Mouse (Mus musculus): ENCODE data around the gene 4930524J08Rik.

4930524J08Rik gene

GRCm38 (mm10) chr5:99978699-99979442 lies at the start of gene 4930524J08Rik, which contains the start of gene Hnrnpd:
4930524J08Rik (plus strand) TSS chr5:99979061.
Hnrnpd (minus strand) TSS chr5:99978938.
- DNase-seq = peak; percentile 88 to 94

- no peak for DNase-seq
Measured at GRCm38 (mm10) chr5:99931910-99932309, 47.0 kb upstream of the 4930524J08Rik start.

- DNase-seq = no peak
Measured at GRCm38 (mm10) chr5:99939440-99939839, 39.4 kb upstream of the 4930524J08Rik start.

GRCm38 (mm10) chr5:99941273-99941672 lies 37.6 kb upstream of the 4930524J08Rik start:
- no peak for DNase-seq

DNA sequence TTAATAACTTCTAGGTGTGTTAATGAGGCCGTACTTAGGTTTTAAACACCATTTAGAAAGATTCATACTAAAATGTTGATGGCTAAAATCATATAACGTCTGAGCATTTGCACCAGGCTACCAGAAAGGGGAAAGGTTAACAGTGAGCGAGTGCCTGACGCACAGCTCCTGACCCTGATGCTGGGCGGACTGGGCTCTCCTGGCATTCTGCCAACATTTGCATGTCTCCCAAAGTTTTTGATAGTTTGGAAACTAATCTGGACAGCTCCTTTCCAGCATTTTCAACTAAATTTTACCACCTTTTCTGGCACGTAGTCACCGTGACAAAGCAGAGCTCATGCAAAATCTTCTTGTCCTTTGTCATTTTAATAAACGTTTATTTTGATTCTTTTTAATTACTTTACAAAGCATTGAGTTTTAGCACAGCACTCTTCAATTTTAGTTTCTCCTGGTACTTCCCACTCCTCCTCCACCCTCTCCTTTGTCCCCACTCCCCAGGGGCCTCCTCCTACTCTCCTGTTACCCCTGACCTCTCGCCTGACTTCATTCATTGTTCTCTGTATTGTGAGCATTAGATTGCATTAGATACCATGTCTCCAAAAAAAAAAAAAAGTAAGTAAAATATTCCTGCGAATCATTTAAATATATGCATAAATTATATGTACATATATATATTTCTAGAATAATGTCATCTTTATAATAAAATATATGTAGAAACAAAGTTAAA lies 36.9 kb upstream of the 4930524J08Rik start:
- DNase-seq = no peak

DNA sequence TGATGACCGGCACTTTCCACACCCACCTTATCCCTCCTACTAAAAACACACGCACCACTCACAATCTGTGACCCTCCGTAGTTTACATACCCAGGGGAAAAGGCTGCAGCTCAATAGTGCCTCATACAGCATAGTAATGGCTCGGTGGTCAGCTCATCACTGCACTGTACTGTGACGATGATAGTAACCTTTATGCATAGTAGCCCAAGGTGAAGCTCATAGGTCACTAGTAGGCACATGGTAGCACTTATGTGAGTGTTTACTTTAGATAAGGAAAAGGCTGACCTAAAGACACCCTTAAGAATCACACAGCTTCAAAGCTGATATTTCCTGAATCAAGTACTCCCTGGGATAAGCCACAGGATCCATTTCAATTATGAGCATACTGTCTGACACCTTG lies 26.3 kb upstream of the 4930524J08Rik start:
- DNase-seq = no peak

GRCm38 (mm10) chr5:99953883-99954282 lies 25.0 kb upstream of the 4930524J08Rik start:
- no peak for DNase-seq

GRCm38 (mm10) chr5:99958666-99959065 lies 20.2 kb upstream of the 4930524J08Rik start:
- no peak for DNase-seq

- DNase-seq = no peak
Measured at GRCm38 (mm10) chr5:99959236-99959936, 19.5 kb upstream of the 4930524J08Rik start.

DNA sequence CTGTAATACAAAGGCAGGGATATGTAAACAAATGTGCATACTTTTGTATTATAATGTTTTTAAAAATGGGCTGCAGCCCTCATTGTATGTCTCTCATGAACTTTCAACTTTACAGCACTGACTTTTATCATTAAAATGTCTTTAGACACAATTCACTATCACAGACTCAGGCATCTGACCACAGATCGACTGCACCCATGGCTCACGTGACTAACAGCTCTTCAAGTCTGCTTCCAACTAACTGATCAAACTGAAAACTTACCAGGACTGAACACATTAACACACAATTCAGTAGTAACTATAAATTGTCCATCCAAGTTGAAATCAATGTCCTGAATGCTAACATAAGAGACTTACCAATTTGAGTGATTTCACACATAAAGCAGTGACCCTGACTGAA lies 18.9 kb upstream of the 4930524J08Rik start:
- DNase-seq = no peak

GRCm38 (mm10) chr5:99973941-99974340 lies 4.9 kb upstream of the 4930524J08Rik start:
- no peak for DNase-seq

- no peak for DNase-seq
Measured at GRCm38 (mm10) chr5:99975061-99975460, 3.8 kb upstream of the 4930524J08Rik start.

DNA sequence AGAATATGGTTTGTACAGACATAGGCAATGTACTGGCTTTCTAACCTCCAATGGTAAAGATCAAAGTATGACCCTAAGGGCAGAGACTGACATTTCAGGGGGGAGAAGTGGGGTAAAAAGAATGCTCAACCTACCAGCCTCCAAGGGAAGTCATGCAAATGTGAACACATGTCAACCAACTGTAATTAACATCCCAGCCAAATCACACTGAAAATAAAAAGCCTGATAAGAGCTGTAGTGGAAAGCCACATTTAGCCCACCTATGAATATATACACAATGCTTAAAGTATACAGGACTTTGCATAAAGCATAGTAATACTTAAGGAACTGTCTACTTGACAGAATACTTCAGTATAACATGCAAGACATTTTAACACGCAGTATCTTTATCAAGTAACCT lies 3.1 kb upstream of the 4930524J08Rik start:
- DNase-seq = no peak

DNA sequence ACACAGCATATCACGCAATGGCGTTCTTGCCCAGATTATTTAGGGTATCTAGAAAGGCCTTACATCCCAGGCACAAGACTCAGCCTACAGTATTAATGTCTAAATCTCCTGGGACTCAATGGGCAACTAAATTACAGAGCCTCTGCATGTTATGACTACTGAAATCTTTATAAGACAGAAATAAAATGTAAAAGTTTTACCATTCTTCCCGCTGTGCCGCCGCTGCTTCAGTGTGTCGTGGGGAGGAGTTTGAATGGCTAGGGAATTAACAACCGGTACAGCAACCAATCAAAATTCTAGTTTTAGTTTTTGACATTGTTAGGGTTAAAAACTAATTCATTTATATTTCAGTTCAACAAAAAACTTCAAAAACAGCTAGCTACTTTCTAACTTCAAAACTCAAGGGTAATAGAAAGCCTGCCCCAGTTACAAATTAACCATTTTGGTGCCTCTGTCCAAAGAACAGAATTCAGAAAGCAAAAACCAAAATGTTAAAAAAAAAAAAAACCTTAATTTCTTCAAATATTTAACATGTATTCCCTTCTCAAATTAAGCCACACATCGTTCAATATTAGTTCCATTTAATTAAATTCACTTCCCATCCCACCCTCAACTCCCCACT lies 2.4 kb upstream of the 4930524J08Rik start:
- DNase-seq = no peak

GRCm38 (mm10) chr5:99977516-99978301 lies 1.2 kb upstream of the 4930524J08Rik start:
- peak; percentile 60 to 68 for DNase-seq

DNA sequence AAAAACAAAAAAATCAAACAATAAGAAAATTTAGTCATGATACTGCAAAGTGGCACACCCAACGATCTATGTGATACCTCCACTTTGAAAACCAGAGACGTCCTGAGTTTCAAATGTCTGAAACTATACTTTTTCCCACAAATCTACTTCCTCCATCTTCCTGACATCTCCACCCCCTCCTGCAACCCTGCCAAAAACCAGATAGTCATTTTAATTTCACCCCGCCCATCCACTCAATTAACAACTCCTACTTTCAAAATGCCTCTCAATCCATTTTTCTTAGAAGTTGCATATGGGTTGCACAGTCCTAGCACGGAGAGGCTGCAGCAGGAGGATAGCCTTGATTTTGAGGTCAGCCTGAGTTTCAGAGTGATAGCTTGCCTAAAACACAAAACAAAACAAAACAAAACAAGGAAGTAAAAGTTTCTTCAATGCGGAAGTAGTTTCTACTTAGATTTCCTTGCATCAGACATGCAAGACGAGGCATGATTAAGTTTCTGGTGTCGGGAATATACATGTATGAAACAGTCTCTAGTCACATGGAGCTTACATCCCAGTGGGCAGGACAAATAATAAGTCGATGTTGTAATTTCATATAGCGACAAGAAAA lies 4.7 kb downstream of the 4930524J08Rik start:
- DNase-seq = no peak

GRCm38 (mm10) chr5:99994166-99994565 lies 15.3 kb downstream of the 4930524J08Rik start:
- no peak for DNase-seq

- DNase-seq = no peak
Measured at GRCm38 (mm10) chr5:99994680-99995079, 15.8 kb downstream of the 4930524J08Rik start.

- DNase-seq = no peak
Measured at GRCm38 (mm10) chr5:100000048-100000447, 21.2 kb downstream of the 4930524J08Rik start.

DNA sequence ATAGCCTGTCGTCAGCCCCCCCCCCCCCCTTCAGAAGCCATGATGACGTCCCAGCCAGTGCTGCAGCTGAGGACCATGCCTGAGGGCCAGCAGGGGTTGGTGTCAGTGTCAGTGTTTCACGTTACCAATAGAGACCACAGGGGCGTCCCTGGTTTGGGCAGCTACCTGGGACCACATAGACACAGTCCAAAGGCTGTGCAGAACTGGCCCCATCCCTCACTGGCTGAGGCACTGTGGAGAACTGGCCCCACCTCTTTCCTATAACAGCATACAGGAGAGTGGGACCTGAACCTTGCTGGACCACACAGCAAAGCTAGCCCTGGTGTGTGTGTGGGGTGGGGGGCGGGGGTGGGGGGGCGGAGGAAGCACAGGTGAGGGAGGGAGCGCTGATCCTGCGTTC lies 21.6 kb downstream of the 4930524J08Rik start:
- no peak for DNase-seq

- no peak for DNase-seq
Measured at GRCm38 (mm10) chr5:100003895-100004294, 25.0 kb downstream of the 4930524J08Rik start.

DNA sequence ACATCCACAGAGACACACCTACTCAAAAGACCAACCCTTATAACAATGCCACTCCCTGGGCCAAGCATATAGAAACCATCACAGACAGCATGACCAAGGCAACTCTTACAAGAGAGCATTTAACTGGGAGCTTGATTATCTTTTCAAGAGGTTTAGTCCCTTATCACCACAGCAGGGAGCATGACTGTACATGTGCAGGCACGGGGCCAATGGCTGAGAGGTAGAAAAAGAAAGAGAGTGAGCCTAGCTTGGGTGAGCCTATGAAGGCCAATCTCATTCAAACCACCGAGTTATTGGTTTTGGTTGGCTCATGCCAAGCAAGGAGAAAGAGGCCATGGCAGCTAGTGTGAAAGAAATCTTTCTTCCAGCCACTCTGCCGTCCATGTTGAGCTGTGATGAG lies 26.6 kb downstream of the 4930524J08Rik start:
- DNase-seq = no peak

Measured in cerebellum, postnatal 36 days (tissue).